Mouse (Mus musculus): ENCODE measurements around the gene Rsrp1. TPM values are rescaled to one million over a fixed set of nuclear protein-coding genes. Genes with fewer than 3 reads are reported as not detected.

The Rsrp1 gene
- total RNA-seq, 2 experiments from 2014 or later: 230 to 267 TPM

DNA sequence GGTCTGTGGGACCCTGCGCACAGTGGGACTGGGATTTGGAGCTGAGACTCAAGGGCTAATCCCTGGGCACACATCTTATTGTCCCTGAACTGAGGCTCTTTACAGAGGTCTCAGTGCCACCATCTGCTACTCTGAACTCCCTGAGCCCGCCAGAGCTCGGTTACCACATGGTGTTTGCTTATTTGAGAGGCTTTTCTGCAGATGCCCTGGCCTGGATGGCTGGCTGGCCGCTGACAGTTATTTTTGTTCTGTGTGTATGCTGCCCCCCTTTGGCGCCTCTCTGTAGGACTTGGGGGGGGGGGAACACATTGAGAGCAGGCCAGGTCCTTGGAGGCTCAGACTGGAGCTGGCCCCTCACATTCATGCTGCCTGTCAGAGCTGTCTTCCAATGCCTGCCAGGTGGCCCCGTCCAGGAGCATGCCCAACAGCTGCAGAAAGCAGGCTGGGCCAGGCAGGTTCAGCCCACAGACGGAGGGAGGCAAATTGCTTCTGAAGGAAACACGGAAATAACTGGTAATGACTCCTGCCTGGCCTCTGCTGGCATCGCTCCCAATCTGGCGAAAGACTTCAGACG lies 27.2 kb downstream of the Rsrp1 start:
- no peak for DNase-seq (ENCODE audit: low spot score in 2 of 2)
- intact Hi-C loops (cut with DNase I): no loop called here

DNA sequence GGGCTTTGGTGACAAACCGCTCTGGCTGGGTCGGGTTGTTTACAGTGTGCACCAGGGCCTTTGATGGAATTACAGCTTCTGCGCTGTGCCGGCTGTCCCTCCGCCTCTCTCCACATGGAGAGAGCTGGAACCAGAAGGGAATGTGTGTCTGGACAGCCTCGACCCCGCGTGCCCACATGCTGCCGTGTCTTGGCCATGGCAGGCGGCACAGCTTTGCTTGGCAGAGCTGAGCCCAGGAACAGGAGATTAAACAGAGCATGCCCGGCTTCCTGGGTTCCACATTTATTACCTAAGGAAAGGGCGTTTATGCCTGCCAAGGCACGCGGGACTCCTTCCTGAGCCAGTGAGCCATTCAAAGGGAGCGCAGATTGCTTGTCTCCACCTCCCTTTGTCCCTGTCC lies 31.1 kb downstream of the Rsrp1 start:
- DNase-seq (ENCODE audit: low spot score in 2 of 2): no peak
- intact Hi-C loops (cut with DNase I): no loop called here

DNA sequence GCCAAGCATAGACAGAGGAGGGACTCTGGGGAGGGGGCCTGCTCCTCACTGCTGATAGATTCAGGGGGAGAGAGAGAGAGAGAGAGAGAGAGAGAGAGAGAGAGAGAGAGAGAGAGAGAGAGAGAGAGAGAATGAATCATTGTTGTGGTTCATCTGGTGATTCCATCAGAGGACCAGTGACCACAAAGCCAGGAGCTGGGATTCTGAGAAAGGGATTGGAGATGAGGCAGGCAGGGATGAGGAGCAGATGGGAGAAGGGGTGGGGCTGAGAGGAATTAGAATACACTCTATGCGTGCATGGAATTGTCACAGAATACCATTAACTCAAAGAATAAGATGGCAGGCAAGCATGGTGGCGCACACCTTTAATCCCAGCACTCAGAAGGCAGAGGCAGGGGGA lies 31.8 kb downstream of the Rsrp1 start:
- intact Hi-C loops (cut with DNase I): no loop called here

DNA sequence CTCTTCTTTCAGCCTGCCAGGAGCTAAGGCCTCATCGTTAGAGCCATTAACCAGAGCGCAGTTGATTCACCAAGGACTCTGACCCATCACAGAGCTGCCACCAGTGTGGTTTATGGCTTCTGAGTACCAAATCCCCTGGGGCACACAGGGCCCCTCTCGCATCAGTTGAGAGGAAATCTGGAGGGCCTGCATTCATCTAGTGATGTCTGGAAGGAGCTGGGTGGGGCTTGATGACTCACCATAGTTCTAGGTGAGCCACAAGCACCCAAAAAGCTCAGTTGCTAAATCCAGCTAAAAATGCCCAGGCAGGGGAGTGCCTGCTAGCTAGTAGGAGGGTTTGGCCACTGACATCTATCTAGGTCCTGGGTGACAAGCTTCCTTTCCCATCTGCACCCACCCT lies 32.5 kb downstream of the Rsrp1 start:
- intact Hi-C loops (cut with DNase I): no loop called here

More for the DNA sequence above, 31.8 kb downstream of the Rsrp1 start:
- DNase-seq (ENCODE audit: low spot score in 2 of 2): no peak

DNA sequence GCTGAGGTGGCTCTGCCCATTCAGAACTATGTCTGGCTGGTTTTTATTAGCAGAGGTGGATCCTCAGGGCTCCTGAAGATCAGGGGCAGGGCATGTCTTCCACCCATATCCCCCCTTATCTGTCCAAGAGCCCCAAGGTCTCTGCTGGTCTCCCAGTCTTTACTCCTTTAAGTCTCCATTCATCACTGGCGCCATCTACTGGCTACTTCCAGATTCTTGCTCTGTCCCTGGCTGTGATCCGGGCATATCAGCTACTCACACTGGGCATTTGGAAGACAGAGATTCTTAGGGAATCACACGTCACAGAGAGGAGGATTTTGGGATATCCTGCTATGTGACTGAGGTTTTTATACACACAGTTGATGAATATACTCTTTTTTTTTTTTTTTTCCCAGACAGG lies 32.9 kb downstream of the Rsrp1 start:
- peak; percentile 38 to 47 for DNase-seq (ENCODE audit: low spot score in 2 of 2)
- intact Hi-C loops (cut with DNase I): no loop called here

More for the DNA sequence above, 32.5 kb downstream of the Rsrp1 start:
- no peak for DNase-seq (ENCODE audit: low spot score in 2 of 2)

DNA sequence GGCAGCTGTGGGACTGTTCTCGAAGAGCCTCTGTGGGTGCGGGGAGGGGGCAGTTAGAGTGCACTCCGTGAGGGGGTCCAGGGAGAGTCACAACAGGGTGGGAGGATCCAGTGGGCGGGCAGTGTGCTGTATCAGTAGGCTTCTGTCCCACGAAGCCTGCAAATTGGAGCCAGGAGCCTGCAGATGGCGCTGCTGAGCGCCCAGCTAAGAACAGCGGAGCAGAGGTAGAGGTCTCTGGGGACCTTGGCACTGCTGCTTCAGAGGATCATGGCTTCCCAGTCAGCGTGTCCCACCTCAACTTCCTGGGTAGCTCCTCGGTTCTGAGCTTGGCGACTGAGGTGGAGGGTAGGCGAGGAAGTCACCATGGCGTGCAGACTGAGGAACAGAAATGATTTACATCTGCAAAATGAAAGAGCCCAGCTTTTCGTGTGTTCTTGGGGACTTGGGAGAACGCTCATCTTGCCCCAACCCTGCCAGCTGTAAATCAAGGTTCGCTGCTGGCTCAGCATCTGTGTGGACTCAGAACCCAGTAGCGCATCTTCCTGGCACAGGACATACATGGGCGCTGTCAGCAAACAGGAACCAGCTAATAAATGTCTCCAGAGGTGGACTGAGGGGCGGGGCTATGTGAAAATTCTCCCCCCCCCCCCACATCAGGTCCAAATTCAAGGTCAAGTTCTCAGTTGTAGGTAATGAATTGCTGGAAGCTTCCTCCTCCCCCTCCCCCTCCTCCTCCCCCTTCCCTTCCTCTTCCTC lies 39.8 kb downstream of the Rsrp1 start:
- DNase-seq (ENCODE audit: low spot score in 2 of 2): no peak

DNA sequence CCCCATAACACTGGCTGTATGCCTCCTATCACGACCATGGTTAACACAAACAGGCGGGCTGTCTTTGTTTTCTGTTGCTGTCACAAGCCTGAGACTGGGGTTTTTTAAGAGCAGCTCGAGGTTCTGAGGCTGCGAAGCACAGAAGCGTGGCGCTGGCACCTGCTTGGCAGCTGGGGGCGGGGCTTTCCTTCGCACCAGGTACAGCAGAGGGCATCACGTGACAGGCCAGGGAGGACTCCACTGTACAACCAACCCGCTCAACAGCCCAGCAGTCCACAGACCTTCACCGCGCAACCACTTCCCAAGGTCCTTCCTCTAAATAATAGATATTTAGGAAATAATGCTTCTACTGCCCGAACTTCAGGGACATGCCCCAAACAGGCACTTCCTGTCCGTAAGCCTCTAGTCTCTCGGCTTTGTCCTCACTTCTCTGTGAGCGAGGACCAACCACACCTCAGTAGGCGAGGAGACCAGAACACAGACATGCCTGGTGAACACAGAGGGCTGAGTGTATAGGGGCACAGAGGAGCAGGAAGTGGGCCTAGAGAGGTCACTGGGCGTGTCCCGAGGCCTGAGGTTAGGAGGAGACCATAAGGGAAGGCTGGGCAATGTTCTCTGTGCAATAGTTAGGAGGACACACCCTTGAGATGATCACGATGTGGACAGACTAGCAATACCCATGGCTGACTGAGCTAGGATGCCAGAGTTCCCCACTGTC lies 44.7 kb downstream of the Rsrp1 start:
- DNase-seq (ENCODE audit: low spot score in 2 of 2): no peak
- intact Hi-C loops (cut with DNase I): no loop called here

More for the DNA sequence above, 39.8 kb downstream of the Rsrp1 start:
- intact Hi-C loops (cut with DNase I): no loop called here

DNA sequence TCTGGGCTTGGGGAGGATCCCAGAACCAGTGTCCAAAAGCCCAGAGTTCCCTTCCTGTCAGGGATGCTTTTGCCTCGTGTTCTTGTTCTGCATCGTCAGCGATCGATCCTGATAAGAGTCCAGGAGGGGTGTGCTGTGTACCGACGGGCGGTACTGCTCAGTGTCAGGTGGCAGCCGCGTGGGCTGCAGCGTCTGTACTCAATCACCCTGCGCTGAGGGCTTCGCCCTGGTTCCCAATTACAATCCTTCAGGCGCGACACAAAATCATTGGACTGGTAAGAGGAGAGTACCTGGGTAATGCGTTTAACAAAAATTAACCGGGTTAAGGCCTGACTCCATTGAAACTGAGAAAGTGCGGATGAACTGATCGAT lies 45.2 kb downstream of the Rsrp1 start:
- intact Hi-C loops (cut with DNase I): no loop called here
- DNase-seq (ENCODE audit: low spot score in 2 of 2): no peak

DNA sequence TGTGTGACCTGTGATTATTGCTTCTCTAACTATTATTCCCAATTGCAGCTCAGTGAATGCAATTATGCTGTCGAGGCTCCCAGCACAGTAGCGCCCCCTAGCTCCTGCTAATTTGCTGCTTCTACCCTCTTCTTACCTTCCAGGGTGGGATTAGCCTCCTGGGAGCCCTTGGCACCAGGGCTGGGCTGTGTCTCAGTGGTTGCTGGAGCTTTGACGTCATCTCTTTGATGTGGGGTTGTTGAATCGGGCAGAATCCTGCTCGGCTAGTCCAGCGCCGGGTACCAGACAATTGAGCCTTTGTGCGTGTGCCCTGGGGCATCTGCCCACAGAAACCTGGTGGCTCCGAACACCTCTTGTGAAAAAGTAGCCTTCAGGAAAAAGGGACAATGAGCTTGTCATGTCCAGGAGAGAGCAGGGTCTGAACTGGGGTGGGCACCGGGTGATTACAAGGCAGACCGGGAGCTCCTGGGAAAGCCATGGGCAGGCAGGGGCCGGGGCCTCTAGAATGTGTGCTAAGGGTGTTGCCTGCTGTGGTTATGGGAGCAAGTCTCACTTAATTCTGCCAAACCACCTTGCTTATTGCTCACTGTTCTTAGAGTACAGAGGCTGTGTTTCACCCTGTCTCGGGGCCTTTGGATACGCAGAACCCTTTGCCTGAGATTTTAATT lies 52.0 kb downstream of the Rsrp1 start:
- intact Hi-C loops (cut with DNase I): no loop called here
- no peak for DNase-seq (ENCODE audit: low spot score in 2 of 2)

DNA sequence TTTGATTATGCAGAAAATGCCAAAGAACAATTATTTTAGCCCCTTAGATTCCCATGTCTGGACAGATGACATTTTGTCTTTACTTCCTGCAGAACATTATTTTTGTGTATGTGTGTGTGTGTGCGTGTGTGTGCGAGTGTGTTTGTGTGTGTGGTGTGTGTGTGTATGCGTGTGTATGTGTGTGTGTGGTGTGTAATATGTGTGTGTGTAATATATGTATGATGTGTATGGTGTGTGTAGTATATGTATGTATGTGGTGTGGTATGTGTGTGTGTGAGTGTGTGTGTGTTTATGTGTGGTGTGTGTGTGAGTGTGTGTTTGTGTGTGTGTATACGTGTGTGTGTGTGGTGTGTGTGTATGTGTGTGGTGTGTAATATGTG lies 52.5 kb downstream of the Rsrp1 start:
- no peak for DNase-seq (ENCODE audit: low spot score in 2 of 2)
- intact Hi-C loops (cut with DNase I): no loop called here

Other genes with a start within 250 kb of the Rsrp1 start
- 10 to 100 TPM; 42.3 to 42.7 TPM for gene Man1c1, start 219.3 kb upstream of the Rsrp1 start, total RNA-seq (2021)
- 1 to 10 TPM; 2.7 TPM for gene Ldlrap1, start 155.6 kb upstream of the Rsrp1 start, total RNA-seq (2021)
- 10 to 100 TPM; 49.2 to 52.0 TPM for gene Maco1, start 70.2 kb upstream of the Rsrp1 start, total RNA-seq (2021)
- gene Rhd, start 59.1 kb upstream of the Rsrp1 start, total RNA-seq (2021): not detected
- 100 to 1,000 TPM; 115 to 119 TPM for gene Tmem50a, start 8.6 kb upstream of the Rsrp1 start, total RNA-seq (2021)
- gene Syf2, start 7.3 kb downstream of the Rsrp1 start, total RNA-seq (2021): 10 to 100 TPM; 51.0 to 52.7 TPM
- gene Runx3, start 197.1 kb downstream of the Rsrp1 start, total RNA-seq (2021): not detected